Mouse (Mus musculus): Measurements from ENCODE around the gene Slc48a1.

The Slc48a1 gene

DNA sequence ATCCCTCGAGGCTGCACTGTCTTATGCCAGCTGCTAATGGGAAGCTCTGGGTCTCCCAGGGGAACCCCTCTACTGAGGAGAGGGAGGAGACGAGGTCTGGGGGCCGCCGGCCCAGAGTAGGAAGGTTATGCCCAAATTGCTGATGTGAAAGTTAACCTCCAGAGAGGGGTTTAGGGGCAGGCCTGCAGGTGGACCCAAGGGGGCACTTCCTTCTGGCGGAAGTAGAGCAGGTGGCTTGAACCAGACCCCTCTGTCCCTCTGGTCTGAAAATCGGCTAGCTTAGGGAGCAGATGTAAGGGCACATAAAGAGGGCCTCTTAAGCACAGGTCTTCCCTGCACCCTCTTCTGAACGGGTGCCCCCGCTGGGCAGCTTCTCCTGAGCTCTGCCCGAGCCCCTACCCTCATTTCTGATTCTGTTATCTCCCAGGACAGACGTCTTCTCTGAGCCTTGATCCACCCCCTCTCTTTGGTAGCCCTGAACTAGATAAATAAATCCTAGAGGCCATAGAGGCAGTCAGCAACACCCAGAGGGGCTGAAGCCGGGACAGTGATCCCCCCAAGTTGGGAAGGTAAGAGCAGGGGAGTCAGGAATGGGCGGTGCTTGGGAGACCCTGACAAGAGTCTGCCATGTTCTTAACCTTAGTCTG, 47.7 kb downstream of the Slc48a1 start:
- no peak for DNase-seq (ENCODE audit: low read depth, low spot score)

DNA sequence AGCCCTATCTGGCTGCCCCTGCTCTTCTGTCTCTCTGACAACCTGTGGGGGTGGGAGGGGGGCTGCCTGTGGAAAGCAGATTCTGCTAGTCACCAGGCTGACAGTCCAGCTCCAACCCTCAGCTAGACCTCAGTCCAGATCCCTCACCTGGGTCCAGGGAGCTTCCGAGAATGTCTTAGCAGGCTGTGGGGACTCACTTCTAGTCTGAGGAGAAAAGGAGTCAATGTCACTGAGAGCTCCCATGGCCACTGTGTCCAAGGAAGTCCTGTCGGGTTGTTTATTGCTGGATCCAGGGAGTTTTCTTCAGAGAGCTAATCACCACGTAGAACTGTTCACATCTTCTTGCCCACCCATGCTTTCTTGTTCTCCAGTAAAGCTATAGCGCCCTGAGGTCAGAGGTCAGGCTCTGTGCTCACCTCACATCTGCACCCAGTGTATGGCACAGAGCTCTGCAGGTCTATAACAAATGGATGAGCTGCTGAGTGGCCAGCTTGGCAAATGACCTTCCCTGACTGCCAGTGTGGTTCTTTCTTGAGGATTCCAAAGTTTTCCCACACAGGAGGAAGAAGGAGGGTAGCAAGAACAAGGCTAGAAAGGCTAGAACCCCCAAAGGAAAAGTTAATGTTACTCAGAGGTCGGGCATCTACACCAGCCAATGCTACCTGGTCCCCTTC, 48.4 kb downstream of the Slc48a1 start:
- no peak for DNase-seq (ENCODE audit: low read depth, low spot score)

DNA sequence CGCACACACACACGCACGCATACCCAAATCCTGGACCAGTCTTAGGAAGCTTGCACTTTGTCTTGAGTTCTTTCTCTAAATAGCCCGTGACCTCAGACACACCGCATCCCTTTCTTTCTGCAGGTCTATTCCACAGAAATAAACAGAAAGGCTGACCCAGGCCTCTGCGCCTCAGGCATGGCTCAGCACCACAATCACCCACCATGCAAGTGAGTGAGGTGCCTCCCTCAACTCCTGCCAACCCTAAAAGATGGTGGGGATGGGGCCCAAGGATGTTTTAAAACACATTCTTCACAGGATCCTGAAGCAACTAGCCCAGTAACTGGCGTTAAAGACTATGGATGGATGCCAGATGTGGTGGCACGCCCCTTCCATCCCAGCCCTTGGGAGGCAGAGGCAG, 49.1 kb downstream of the Slc48a1 start:
- DNase-seq (ENCODE audit: low read depth, low spot score) = no peak

DNA sequence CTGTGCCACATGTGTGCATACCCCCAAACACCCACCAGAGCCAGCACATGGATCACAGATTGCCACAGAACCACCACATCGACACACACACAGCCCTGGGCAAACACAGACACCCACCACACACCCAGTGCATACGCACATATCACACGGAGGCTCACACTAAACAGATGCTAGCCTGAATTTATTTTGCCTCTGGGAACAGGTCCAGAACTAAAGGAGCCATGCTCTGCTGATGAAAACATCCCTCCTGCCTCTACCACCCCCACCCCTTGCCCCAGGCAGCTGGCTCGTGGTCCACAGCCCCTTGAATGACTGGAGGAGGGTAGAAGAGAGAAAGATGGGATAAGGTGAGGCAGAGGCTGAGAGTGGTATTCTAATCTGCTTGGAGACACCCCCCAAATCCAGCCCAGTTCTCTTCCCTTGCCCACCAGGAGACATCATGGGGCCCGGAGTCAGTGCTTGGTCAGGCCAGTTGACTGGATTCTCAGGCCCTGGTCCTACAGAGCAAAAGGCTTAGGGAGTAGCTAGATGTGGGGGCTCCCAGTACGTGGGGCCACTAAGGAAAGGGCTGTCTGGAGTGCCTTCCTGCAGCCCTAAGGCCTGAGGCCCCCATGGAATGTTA, 50.0 kb downstream of the Slc48a1 start:
- no peak for DNase-seq (ENCODE audit: low read depth, low spot score)

DNA sequence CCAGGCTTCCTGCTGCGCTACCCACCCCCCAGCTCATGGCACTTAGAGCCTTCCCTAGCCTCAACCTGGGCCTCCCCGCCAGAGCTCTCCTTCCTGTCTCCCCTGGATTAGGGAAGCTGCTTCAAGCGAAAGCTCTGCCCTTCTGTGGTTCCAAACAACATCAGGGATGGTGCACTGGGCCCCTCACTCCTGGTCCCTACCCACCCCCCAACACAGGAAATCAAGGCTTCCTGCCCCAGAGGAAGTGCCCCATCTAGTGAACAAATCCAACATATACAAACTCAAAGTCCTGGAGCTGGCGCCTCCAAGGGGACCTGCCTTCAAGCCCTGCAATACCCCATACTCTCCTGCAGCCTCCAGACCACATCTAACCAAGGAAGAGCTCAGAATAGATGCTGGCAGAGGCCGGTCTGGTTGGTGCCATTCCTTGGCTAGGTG, 50.6 kb downstream of the Slc48a1 start:
- no peak for DNase-seq (ENCODE audit: low read depth, low spot score)

DNA sequence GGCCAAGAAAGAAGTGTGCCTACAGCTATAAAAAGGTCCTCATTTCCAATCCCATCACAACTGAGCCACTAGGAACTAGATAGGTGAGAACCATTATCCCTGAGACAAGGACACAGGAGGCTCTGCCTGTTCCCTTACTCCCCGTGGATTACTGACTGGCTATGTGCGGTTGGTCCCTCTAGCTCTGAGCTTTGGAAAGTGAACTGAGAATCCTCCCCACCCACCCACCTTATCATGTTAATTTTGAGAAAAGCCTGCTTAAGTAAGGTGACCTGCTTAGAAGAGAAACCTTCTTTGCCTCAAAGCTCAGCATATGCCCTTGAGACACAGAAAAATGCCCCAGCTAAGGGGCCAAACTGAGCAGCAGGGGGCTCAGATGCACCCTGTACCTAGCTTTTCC, 51.1 kb downstream of the Slc48a1 start:
- DNase-seq (ENCODE audit: low read depth, low spot score) = no peak

DNA sequence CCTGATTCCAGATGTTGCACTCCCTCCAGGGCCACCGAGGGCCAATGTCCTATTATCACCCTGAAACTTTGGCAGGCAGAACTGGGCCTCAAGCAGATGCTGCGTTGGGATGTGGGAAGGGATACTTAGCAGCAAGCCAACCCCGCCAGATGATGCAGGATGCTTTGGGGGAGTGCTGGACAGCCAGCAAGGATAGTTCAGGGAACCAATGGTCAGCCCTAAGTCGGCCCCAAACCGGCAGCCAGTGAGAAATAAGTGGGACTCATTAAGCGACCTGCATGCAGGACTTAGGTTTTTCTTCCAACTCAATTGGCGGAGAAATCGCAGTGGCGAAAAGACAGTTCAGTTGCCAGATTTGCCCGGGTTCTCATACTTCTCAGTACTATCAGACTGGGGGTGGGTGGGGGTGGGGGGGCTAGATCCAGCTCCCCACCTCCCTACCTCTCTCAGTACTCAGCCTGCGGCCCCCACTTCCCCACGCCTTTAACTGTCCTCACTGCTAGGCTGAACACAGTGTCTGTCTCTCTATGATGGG, 52.0 kb downstream of the Slc48a1 start:
- no peak for DNase-seq (ENCODE audit: low read depth, low spot score)

DNA sequence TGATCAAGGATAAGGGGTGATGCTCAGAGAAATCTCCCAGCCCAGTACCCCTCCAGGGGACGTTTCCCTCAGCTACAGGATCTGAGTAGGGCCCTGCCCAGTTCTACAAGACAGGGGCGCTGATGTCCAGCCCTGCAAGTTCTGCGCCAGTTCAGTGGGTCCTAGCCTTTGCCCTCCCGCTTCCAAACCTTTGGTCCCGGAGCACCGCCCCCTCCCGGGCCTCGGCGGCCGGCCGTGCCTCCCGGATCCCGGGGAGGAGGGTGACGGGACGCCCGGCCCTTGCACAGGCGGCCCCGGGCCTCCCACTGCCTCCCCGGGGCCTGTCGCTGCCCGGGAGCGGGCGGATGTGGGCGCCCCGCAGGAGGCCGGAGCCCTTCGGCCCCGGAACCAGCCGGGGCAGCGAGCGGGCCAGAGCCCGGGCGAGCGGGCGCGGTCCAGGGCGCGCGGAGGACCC, 52.5 kb downstream of the Slc48a1 start:
- DNase-seq (ENCODE audit: low read depth, low spot score) = no peak

DNA sequence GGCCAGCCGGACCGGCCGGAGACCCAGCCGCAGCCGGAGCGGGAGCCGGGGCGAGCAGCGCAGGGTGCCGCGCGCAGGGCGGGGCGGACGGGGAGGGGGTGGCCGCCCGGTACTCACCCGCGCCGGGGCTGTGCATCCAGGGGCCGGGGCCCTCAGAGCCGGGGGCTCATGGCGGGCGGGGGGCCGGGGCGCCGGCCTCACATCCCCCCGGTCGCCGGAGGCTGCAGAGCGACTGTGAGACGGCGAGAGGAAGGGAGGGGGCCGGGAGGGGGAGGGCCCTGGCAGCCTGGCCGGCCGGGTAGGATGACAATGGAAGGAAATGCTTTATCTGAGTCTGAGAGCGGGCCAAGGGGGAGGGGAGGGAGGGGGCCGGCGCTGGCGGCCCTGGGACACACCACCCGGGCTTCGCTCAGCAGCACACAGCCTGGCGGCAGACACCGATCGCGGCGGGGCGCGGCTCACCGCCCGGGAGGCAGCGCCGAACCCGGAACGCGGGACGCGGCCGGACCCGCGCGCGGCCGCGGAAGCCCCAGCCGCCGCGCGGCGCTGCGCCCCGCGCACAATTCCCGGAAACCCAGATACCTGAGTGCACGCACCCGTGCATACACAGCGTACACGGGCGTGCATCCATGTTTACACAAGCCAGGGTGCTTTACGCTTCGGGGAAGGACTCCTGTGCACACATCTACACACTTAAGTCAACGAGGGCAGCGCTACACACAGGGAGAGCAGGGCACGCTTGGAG, 53.1 kb downstream of the Slc48a1 start:
- no peak for DNase-seq (ENCODE audit: low read depth, low spot score)

DNA sequence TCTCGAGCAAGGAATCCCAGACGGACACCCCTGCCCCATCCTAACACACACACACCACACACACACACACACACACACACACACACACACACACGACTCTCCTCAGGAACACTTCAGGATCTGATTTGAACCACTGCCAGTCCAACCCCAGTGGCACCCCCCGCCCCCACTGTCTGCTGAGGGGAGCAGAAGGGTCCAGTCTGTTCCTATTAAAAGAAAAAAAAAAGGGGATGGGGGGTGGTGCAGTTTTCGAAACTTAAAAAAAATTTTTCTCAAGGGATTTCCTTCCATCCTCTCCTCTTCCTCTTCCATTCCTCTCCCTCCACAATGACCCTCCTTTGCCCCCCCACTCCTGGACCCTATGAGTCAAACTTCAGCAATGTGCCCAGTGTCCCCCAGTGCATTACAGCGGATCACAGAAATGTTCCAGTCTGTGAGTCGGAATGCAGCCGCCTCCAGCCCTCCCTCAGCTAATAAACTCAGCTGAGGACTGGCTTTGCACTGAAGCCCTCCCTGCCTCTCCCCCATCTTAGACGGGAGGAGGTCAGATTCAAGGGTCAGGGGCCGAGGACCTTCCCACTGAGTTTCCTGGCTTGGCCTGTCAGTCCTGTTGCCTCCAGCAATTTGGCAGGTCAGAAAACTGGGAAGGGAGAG, 53.8 kb downstream of the Slc48a1 start:
- no peak for DNase-seq (ENCODE audit: low read depth, low spot score)

DNA sequence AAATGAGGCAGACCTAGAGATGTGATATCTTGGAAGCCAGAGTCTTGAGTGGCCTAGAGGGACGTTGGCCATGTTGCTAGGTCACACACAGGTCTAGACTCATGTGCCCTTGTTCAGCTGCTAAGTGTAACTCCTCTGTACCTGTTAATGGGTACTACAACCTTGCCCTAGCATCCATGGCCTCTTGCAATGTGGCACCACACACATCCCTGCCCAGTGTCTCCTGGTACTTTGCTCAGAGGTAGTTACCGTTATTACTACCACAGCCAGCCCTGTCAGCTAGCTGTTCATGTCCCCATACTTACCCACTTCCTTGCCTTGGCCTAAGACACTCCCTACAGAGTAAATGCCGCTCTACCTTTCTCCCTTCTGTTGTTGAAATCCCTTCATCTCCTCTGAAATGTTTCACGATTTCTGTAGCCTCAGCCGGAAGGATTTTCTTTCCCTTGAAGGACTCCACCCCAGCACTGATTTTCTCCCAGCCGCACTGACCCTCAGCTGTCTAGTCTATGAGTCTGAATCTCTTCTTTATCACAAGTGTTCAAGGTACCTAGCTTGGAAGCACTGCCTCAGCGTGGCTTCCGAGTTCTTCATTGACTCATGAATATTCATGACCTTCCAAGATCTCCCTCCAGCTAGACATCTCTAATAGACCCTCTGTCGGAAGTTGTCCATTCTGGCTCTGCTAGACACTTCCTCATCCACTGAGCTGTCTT, 54.6 kb downstream of the Slc48a1 start:
- DNase-seq (ENCODE audit: low read depth, low spot score) = no peak

DNA sequence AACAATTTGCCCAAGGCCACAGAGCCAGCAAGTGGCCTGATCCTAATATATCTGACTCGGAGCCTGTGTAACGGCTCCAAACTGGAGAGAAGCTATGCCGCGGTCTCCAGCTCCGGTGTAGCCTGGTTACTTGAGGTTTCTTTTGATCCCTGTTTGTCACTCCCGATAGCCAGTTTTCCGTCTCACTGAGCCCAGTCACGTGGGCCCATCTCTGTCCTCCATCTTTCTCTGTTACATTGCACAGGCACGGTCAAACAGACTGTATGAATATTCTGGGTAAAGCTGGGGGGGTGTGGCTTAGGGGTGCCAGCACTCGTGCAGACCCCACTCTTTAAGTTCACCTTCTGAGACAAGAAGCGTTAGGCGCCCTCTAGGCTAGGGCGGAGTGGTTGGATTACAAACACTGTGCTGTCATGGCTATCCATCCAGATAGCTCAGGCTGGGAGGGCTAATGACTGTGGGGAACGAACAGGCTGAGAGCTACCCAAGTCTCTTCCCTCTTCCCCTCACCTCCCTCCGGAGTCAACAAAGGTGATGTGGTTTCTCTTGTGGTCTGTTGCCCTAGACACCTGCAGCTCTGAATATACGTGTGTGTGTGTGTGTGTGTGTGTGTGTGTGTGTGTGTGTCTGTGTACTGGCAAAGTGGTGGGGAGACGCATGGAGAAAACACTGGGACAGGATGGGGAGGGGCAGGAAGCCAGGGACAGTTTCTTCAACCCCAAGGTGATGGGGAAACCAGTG, 58.0 kb downstream of the Slc48a1 start:
- DNase-seq (ENCODE audit: low read depth, low spot score) = no peak

DNA sequence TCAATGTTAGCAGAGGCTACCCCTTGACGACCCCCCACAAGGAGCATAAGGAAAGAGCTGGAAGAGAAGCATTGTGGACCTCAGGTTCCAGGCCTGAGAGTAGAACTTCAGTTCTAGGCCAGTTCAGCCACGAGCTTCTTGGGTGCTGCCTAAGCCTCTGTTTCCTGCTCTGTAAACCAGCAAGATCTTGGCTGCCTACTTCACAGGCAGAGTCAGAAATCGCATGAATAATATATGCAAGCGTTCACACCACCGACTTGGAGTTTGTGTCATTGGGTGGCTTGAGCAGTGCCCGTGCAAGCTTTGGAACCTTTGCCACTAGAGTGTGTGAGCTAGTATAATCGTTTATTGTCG, 58.6 kb downstream of the Slc48a1 start:
- no peak for DNase-seq (ENCODE audit: low read depth, low spot score)

DNA sequence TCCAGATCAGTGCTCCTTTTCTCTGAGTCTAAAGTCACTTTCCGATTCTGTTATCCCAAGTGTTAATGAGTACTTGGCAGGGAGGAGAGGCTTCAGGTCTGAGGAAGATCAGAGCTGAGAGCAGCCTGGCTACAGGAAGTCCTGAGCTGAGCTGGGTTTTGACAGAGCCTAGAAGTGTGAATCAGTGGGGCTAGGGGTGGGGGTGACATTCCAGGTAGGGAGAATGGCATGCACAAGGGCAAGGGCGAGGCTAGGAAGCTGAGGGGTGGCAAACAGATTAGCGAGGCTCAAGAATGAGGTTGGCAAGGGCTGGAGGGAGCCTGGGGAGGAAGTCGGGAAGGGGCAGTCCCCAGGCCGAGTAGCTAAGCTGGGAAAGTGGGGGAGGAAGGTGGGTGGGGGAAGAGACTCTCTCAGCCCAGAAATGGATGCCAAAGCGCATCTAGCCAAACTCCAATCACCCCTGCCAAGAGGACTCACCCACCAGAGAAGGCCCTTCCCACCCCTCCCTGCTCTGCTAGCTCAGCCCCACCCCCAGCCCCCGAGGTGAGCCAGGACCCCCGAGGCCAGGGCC, 59.3 kb downstream of the Slc48a1 start:
- no peak for DNase-seq (ENCODE audit: low read depth, low spot score)

DNA sequence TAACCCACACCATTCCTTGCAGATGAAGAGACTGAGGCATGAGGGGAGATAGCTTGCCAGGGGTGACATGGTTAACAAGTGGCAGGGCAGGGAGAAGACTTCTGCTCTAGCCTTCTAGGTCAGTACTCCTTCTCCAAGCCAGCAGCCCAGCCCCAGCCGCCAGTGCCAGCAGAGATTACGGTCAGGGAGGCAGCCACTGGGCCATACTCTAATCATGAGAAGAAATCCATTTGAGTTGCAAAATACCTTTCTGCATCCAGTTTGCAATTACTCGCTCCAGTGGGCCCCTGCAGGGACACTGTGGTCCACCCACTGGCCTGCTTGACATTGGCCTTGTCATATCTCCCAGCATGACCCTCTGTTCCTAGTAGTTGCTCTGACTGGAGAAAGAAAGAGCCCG, 60.1 kb downstream of the Slc48a1 start:
- DNase-seq (ENCODE audit: low read depth, low spot score) = no peak

DNA sequence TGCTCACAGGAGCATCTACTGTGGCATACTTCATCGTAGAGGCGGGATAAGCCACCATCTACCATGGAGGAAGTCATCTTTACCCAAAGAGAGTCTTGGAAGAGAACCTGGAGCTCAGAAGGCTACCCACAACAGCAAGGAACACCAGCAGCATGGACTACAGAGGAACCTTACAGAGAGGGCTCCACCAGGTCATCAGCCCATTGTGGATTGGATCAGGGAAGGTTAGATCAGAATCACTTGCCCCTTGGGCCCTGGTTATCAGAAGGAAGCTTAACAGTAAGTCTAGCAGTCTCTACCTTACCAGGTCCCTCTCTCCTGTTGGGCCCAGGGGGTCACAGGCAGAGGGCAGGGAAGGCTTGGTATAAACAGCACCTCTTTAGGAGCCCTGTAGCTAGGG, 60.7 kb downstream of the Slc48a1 start:
- DNase-seq (ENCODE audit: low read depth, low spot score) = no peak

DNA sequence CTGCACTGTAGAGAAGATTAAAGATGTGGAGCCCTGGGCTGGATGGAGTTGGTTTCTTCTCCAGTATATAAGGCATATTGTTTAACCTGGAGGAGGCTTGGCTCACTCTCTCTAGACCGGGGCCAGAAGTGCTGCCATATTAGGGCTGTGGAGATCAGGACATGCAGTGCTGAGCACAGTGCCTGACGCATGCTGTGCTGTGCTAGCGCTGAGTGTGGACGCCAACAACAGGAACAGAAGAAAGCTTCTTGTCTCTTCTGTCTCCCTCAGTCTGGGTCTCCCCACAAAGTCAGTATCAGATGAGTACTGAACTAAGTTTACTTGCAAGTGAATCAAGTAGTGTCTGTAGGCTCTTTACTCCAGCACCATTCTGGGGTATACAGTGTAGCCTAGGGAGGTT, 61.2 kb downstream of the Slc48a1 start:
- no peak for DNase-seq (ENCODE audit: low read depth, low spot score)

DNA sequence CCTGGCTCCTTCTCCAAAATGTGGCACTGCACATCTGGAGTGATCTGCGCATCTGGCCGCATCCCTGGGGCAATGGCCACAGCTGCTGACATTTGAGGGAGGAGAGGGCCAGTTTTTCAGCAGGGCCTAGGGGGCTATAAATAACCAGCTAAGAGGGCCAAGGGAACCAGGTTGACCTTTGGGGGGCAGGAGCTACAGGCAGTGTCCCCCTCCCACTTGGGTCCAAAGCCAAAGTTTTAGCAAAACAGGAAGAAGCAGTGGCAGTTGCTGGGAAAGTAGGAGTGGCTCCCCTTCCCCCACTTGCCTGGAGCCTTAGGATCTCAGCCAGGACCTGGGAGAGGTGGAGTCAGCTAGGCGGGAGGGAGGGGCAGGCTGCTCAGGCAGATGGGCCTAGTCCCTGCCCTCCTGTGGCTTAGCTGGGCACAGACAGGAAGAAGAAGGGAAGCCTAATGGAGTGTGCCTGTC, 61.7 kb downstream of the Slc48a1 start:
- no peak for DNase-seq (ENCODE audit: low read depth, low spot score)

DNA sequence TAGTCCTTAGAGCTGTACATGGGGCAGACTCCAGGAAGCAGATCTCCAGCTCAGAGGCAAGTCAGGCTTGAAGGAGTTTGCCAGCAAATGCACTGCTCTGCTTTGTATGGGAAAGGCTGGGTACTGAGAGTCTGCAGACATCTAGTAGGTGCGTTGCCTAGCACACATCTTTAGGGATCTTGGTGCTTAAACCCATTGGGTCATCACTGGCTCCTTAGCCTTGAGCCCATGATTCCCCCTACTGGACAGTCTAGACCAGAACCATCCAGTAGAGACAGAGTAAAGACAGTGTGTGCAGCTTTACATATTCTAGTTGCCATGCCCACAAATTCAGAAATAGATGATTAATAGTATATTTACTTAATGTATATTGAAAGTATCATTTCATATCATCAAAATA, 62.5 kb downstream of the Slc48a1 start:
- no peak for DNase-seq (ENCODE audit: low read depth, low spot score)

DNA sequence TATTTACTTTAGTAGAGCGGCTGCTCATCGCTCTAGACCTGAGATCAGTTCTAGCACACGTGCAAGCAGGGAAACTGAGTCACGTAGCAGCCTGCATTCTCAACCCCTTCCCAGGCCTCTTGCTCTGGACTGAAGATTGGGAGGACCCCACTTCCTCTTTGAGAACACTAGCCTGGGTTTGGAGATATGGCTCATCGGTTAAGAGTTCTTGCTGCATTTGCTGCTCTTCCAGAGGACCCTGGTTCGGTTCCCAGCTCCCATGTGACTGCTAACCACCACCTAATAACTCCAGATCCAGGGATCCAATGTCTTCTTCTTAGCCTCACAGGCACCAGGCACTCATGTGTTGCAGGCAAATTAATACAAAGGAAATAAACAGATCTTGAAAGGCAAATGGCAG, 63.1 kb downstream of the Slc48a1 start:
- DNase-seq (ENCODE audit: low read depth, low spot score) = no peak

Measured in retina, adult 2 months (tissue).